11 mouse cellular contexts compared by ENCODE assay signal in genomic region chr10:21027800-21028533, GRCm38 (mm10).
DNase-seq lines count a peak whose midpoint lies in the region; ATAC-seq and TF ChIP-seq lines count a peak whose summit lies in the region.
"Had no signal": no experiment of that assay in that cellular context is flagged by ENCODE, and none has a peak within 500 bp of the region (broad histone marks: within the 10 kb centered on the region; RNA-seq: fewer than 3 reads in every experiment).

No protein-coding gene starts in this region.

- H3K4me2 ChIP-seq in embryonic facial prominence, embryonic 14.5 days (ENCODE audit: low read depth, low read length), result no peak overlapping the region
- peak overlapping the region; percentile 19 for H3K4me2 ChIP-seq in liver, embryonic 16.5 days (ENCODE audit: low read depth, low read length)
- H3K4me2 ChIP-seq: embryonic facial prominence, embryonic 12.5 days had no signal

- H3K36me3 ChIP-seq in E14TG2a.4 (ENCODE audit: insufficient read depth, low read length), result no peaks in the 10 kb centered on the region
- H3K36me3 ChIP-seq in embryonic facial prominence, embryonic 14.5 days (ENCODE audit: control insufficient read depth, insufficient read depth, low read length), result no peaks in the 10 kb centered on the region
- H3K36me3 ChIP-seq in liver, embryonic 16.5 days (ENCODE audit: control insufficient read depth, insufficient read depth), result no peaks in the 10 kb centered on the region
- H3K36me3 ChIP-seq: embryonic facial prominence, embryonic 12.5 days had no signal

- H3K4me1 ChIP-seq in E14TG2a.4 (replicated peaks; ENCODE audit: low read depth, low read length), result peaks cover 8% of the 10 kb centered on the region
- no peaks in the 10 kb centered on the region; the same call in 1 of the 2 replicates for H3K4me1 ChIP-seq in embryonic facial prominence, embryonic 14.5 days (ENCODE audit: control insufficient read depth, insufficient read depth, low read length)
- H3K4me1 ChIP-seq in liver, embryonic 16.5 days (ENCODE audit: control insufficient read depth, low read depth, low read length), result peaks cover 11% of the 10 kb centered on the region

- ATAC-seq in embryonic facial prominence, embryonic 14.5 days (ENCODE audit: low read depth), result no peak
- peak; percentile 79 for ATAC-seq in liver, embryonic 16.5 days (ENCODE audit: low read depth)

- no peak overlapping the region for H3K9ac ChIP-seq in embryonic facial prominence, embryonic 14.5 days (ENCODE audit: low read depth, low read length)
- H3K9ac ChIP-seq in liver, embryonic 16.5 days (ENCODE audit: low read depth, low read length), result no peak overlapping the region
- H3K9ac ChIP-seq: embryonic facial prominence, embryonic 12.5 days had no signal

- H3K27ac ChIP-seq in embryonic facial prominence, embryonic 14.5 days (replicated peaks; ENCODE audit: low read depth, low read length), result no peak overlapping the region
- peak overlapping the region; percentile 61; the same call in 1 of the 2 replicates for H3K27ac ChIP-seq in liver, embryonic 16.5 days (ENCODE audit: low read length)
- H3K27ac ChIP-seq: embryonic facial prominence, embryonic 12.5 days had no signal

- H3K4me3 ChIP-seq in E14TG2a.4 (replicated peaks; ENCODE audit: low read length), result peak overlapping the region; percentile 39; the same call in 1 of the 2 replicates
- no peak overlapping the region for H3K4me3 ChIP-seq in embryonic facial prominence, embryonic 14.5 days (ENCODE audit: low read depth, low read length)
- H3K4me3 ChIP-seq in liver, embryonic 16.5 days (ENCODE audit: low read depth, low read length), result no peak overlapping the region
- H3K4me3 ChIP-seq: embryonic facial prominence, embryonic 12.5 days had no signal

- H3K27me3 ChIP-seq in E14TG2a.4 (ENCODE audit: insufficient read depth, low read length), result no peaks in the 10 kb centered on the region
- H3K27me3 ChIP-seq in embryonic facial prominence, embryonic 14.5 days (replicated peaks; ENCODE audit: control insufficient read depth, insufficient read depth, low read length), result no peaks in the 10 kb centered on the region
- no peaks in the 10 kb centered on the region for H3K27me3 ChIP-seq in liver, embryonic 16.5 days (ENCODE audit: control insufficient read depth, insufficient read depth, low read depth, low read length)
- H3K27me3 ChIP-seq: embryonic facial prominence, embryonic 12.5 days had no signal

- no peaks in the 10 kb centered on the region for H3K9me3 ChIP-seq in E14TG2a.4 (ENCODE audit: low read length)
- no peaks in the 10 kb centered on the region for H3K9me3 ChIP-seq in embryonic facial prominence, embryonic 14.5 days (ENCODE audit: control insufficient read depth, low read length)
- no peaks in the 10 kb centered on the region for H3K9me3 ChIP-seq in liver, embryonic 16.5 days (replicated peaks; ENCODE audit: control insufficient read depth, low read length)
- H3K9me3 ChIP-seq: embryonic facial prominence, embryonic 12.5 days had no signal

- 51% methylated on average over 12 of the region's 12 CpGs for WGBS in embryonic facial prominence, embryonic 14.5 days
- WGBS in liver, embryonic 16.5 days (ENCODE audit: insufficient replicate concordance), result 18% methylated on average over 12 of the region's 12 CpGs

- no peak for TF ChIP-seq CTCF in E14TG2a.4 (conservative IDR thresholded peaks at IDR 0.05; ENCODE audit: low read length)

- DNase-seq in Muller cell, postnatal 12 days (ENCODE audit: inconsistent ontology term), result peak; percentile 12
- DNase-seq in embryonic facial prominence, embryonic 14.5 days (ENCODE audit: low spot score), result peak; percentile 12
- DNase-seq in layer of hippocampus, postnatal 14 days (ENCODE audit: low spot score in 2 of 2), result no peak
- no peak for DNase-seq in layer of hippocampus, adult 11-12 months (ENCODE audit: low spot score)
- no peak for DNase-seq in frontal cortex, postnatal 14 days (ENCODE audit: low spot score in 2 of 2)
- DNase-seq: gastrocnemius, postnatal 10 days; lung, postnatal 10 days; right cerebral cortex, postnatal 4 days had no signal

Comparison
In these comparisons a context has a peak if more than half of its experiments do, and no peak if none do; other contexts are left out.
1. DNase-seq: peak in Muller cell, postnatal 12 days (single experiment) and embryonic facial prominence, embryonic 14.5 days (single experiment); none in layer of hippocampus, postnatal 14 days (0 of 2), layer of hippocampus, adult 11-12 months (single experiment) and frontal cortex, postnatal 14 days (0 of 2).